Mouse (Mus musculus): ENCODE results near the gene Ctps2.
A peak's percentile ranks its signal among the peaks of the same experiment; 100 is the strongest.

The Ctps2 gene

DNA sequence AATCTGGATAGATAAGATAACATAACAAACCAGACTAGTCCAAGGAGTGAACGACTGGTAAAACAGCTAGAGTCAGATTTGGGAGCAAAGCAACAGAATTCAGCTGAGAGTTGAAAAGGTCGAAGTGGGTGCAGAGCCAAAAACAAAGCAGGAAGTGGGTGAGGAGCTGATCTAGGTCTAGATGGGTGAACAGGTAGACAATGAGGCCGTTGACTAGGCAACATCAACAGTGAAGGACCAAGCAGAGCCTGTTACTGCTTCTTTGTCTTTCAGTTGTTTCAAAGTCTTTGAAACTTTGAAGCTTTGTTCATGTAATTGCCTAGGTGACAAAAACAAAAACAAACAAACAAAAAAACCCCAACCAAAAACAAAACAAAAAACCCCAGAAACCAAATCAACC is 75.2 kb downstream of the Ctps2 start:
- no peak for DNase-seq (ENCODE audit: low spot score)

DNA sequence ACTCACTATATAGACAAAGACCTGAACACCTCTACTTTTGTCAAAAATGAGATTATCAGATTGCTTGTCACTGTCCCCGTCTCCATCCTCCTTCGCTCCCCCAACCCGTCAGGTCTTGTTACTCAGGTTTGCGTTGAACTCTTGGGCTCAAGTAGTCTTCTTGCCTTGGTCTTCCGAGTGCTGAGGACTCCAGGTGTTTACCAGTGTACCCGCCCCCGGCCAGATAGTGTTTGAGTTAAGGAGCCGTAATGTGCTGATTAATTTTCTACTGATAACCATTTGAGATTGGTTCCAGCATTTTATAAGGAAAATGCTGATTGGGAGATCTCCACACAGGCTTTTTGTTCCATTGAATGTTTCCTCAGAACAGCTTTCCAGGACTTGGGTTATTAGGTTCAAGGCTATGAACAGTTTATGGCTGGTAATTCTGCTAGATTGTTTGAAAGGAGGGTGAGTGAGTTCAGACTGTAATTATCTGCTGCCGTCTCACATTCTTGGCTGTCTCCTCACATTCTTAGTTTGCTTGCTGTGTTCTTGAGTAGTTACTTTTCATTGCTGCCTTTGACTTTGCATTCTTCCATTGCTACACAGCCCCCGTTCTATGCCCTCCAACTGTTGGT is 85.9 kb downstream of the Ctps2 start:
- DNase-seq (ENCODE audit: low spot score): no peak

- no peak for DNase-seq (ENCODE audit: low spot score)
These were observed 90.4 kb downstream of the Ctps2 start for GRCm38 (mm10) chrX:162991396-162991795.

DNA sequence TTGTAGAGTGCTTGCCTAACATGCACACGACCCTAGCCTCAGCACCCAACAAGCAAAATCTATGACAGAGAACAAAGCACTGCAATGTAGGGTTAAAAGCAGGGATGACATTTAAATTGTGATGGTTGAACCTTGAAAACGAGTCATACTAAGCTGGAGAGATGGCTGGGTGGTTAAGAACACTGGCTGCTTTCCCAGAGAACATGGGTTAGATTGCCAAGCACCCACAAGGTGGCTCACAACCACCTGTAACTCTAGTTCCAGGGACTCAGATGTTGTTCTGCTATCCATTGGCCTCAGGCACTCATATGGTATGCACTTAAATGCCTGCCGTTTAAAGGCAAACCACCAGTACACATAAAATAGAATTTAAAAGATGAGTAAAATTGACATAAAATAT is 91.1 kb downstream of the Ctps2 start:
- no peak for DNase-seq (ENCODE audit: low spot score)

GRCm38 (mm10) chrX:163027864-163028263 is 126.8 kb downstream of the Ctps2 start:
- no peak for DNase-seq (ENCODE audit: low spot score)

DNA sequence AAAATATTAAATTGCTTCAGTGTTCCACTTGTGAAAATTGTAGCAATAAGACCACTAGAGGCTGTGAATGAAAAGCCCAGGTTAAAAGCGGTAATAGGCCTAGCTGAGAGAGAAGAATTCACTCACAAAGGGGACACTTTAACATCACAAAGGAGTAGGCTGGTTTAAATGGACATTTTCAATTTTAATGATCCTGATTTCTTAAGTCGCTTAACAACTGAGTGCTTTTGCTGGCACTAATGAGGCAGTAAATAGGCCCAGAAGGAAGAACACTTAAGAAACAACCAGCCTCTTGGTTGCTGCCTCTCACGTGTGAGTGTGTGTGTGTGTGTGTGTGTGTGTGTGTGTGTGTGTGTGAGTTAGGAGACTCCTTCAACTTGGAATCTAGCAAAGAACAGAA is 137.7 kb downstream of the Ctps2 start:
- DNase-seq (ENCODE audit: low spot score): peak; percentile 8

- DNase-seq (ENCODE audit: low spot score): no peak
These were observed 141.7 kb downstream of the Ctps2 start for GRCm38 (mm10) chrX:163042771-163043170.

DNA sequence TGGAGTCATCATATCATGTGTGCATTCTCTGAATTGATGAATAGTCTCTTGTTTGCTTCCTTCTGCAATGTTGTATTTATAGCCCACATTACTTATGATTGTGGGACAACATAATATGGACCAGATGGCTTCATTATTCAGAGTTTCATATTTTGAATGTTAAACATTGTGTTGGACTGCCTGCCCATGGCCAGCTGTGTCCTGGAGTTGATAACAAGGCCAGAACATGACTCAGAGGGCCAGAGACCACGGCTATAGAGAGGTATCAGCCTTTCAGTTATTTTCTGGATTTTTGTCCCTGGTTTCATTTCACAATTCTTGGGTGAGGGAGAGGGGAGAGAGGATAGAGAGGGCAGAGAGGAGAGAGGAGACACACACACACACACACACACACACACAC is 162.9 kb downstream of the Ctps2 start:
- no peak for DNase-seq (ENCODE audit: low spot score)

Measured in retina, embryonic 14.5 days (tissue).